Mouse (Mus musculus) liver, adult (tissue): Measurements from ENCODE around the gene Rap1gap.

Experiments used
- GATA4 ChIP-seq: IDR thresholded peaks from 2 replicates; pipeline ENCODE4 v1.6.1; 2014; ENCODE audit warnings: mild to moderate bottlenecking, low read length; ENCODE audit not compliant: insufficient replicate concordance

The Rap1gap gene

GRCm38 (mm10) chr4:137762886-137763285, 98.4 kb downstream of the Rap1gap start:
- no peak for TF ChIP-seq GATA4

- TF ChIP-seq GATA4, result no peak
These were observed 99.5 kb downstream of the Rap1gap start for GRCm38 (mm10) chr4:137763920-137764495.

DNA sequence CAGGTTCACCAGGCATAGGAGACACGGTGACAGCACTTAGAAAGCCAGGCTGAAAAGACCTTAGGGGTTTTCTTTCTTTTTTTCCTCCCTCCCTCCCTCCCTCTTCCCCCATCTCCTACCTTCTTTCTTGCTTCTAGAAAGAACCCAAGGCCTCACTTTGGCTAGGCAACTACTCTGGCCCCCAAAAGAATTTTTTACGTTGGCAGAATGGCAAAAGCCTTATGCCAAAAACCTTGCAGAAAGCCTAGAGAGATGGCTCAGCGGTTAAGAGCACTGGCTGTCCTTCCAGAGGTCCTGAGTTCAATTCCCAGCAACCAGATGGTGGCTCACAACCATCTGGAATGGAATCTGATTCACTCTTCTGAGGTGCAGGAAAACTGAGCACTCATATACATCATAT, 100.1 kb downstream of the Rap1gap start:
- no peak for TF ChIP-seq GATA4

DNA sequence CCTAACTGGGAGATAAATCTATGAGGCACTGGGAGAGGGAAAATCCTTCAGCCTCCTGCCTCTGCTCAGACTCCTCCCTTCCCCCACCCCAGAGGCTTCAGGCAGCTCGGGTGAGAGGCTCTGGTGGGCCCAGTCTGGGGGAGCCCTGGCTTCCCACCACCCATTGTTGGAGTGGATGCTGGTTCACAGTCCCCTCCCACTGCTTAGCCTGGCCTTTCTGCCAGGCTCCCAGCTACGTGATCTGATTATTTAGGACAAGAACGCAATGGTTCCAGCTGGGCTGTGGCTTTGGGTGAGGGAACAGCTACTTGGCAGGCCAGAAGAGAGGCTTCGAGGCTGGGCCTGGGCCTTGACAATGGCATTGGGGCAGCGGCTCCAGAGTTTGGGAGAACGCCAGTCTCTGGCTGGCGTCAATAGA, 101.0 kb downstream of the Rap1gap start:
- no peak for TF ChIP-seq GATA4

DNA sequence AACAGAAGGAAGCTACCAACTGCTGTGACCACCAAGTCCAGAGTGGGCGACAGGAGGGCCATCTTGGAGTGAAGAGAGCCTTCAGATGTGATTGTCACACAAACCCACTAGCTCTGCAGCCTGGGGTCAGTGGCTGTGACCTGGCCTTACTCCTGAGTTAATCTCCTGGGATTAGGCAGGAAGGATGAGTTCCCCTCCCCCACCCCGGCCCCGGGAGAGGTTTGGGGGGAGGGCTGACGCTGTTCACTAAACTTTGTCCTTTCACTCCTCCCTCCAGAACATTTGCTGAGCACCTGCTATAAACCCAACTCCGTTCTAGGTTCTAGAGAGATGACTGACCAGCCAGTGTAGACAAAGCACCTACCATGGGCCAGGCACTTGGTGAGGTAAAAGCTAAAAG, 101.8 kb downstream of the Rap1gap start:
- TF ChIP-seq GATA4, result no peak

DNA sequence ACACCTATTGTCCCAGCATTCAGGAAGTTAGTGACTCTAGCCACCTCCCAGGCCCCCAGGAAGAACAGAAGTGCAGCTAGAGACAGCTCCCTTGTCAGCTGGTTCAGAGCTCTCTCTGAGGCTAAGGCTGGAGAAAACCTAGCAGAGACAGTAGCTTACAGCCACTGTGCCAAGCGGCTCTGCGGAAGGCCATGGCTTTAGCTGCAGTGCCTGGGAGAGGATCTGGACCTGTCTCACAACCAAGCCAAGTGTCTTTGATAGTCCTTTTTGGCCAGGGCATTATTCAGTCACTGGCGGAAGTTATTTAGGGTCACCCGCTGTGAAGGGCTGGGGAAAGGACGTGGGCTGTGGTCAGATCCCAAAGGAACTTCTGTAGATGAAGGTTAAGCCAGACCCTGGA, 103.9 kb downstream of the Rap1gap start:
- no peak for TF ChIP-seq GATA4

DNA sequence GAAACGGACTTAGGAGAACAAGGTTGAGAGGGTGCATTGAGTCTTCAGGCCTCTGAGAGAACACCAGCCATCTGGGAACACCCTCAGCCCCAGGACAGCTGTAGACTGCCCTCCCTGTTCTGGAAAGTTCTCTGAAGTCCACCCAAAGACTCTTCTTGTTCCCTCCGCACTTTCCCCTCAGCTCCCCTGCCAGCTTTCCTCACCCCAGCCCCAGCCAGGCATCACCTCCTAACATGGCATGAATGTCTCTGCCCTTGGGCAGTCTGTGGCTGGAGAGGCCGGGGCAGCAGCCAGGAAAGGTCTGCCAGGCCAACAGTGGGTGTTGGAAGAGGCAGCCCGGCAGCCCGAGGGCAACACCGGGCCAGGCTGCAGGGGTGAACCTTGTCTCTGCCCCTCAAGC, 104.3 kb downstream of the Rap1gap start:
- TF ChIP-seq GATA4, result no peak; the same call in 1 of the 2 replicates

DNA sequence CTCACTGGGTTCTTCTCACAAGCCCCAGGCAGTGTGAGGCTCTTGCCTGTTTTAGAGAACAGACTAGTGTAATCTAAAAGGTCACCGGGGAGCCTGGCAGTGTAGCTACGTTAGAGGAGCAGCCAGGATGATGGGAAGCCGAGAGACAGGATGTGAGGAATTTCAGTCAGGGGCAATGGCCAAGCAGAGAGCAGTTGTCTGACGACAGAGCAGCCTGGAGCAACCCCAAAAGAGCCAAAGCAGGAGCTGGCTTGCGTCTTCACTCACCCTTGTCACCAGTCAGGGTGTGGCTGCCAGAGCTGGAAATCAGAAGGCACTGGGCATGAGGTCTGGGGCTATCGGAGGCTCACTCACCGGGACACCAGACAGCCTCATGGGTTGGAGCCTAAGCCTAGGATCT, 105.1 kb downstream of the Rap1gap start:
- TF ChIP-seq GATA4, result no peak; the same call in 1 of the 2 replicates

DNA sequence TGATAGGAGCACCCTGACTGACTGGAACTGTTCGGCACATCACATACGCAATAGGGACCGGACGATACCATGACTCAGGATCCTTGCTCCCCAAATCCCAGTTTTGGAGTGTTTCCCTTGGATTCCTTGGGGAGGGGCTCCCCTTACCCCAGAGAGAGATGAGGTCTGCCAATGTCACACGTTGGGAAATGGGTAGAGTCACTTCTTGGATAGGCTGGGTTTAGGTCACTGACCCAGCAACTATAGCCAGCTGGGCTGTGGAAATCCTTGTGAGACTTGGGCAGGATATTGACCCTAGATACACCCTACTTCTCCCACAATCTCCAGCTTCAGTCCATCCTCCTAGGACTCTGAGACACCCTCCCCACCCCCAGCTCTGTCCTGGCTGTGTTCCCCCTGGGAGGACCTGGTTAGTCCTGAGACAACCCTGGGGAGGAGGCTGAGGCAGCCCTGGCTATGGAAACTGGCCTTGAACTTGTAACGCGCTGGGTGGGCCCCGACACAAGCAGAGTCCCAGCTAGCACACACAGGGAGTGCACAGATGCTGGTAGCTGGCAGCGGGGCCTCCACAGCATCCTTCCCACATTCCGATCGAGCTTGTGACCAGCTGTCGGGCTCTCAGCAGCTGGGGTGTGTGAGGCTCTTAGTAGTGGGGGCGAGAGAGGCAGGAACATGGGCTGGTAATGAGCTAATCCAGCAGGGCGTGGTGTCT, 106.5 kb downstream of the Rap1gap start:
- TF ChIP-seq GATA4, result no peak

GRCm38 (mm10) chr4:137771749-137772148, 107.2 kb downstream of the Rap1gap start:
- no peak for TF ChIP-seq GATA4

- TF ChIP-seq GATA4, result no peak
These were observed 108.0 kb downstream of the Rap1gap start for GRCm38 (mm10) chr4:137772438-137773056.

GRCm38 (mm10) chr4:137773369-137773899, 108.9 kb downstream of the Rap1gap start:
- TF ChIP-seq GATA4, result no peak

DNA sequence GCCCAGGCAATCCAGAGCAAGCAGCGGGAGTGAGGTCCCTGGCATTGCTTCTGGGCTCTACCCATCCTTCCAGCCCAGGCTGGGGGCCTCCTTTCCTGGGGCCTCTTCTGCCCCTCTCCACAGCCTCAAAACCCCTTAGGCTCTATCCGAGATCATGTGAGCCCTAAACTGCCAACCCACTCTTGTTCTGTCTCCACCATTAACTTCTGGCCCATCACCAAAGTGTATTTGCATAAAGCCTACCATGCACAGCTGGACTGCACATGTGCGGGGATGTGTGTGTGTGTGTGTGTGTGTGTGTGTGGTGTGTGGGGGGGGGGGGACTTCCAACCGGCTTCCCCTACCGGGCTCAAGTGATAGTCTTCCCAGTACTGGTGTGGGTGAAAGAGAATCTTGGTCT, 109.5 kb downstream of the Rap1gap start:
- no peak for TF ChIP-seq GATA4

- TF ChIP-seq GATA4, result no peak
These were observed 110.0 kb downstream of the Rap1gap start for GRCm38 (mm10) chr4:137774505-137774904.

DNA sequence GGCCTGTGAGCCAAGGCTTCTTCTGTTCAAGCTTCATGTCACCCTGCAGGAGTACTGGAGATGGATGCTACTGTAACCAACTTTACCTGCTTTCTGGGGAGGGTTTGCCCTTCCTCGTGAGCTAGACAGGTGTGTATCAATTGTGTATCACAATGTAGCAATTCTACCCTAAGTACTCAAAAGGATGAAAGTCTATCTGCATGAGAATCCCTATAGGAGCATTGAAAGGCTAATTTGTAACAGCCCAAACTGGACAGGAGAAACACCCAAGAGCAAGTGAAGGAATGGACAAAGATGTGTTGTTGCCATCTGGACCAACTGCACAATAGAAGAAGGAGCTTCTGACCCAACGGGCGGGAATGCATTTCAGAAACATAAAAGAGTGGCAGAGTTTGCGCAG, 113.3 kb downstream of the Rap1gap start:
- TF ChIP-seq GATA4, result no peak

GRCm38 (mm10) chr4:137778397-137779184, 114.1 kb downstream of the Rap1gap start:
- TF ChIP-seq GATA4, result no peak
